Mouse (Mus musculus): ENCODE results near the gene B4galnt4. TPM values are rescaled to one million over a fixed set of nuclear protein-coding genes. Genes with fewer than 3 reads are reported as not detected.

The B4galnt4 gene
- polyA plus RNA-seq (2021; fragmentation: Nextera tagmentation) = 19.2 and 19.7 TPM in 2 replicates
- long read RNA-seq, experiment 1, partial matches to known transcripts = 35 of 43 reads
- long read RNA-seq, experiment 1, other reads (novel, unspliced or antisense) = 6 of 43 reads
- long read RNA-seq, experiment 2, partial matches to known transcripts = 23 of 27 reads
- long read RNA-seq, experiment 2, other reads (novel, unspliced or antisense) = 4 of 27 reads

GRCm38 (mm10) chr7:141060426-141061242, at the start of gene B4galnt4:
Gene B4galnt4, plus strand, starts transcription at chr7:141061104.

GRCm38 (mm10) chr7:141017824-141018223, 43.1 kb upstream of the B4galnt4 start, which contains the start of gene Ifitm6:
Gene Ifitm6, minus strand, starts transcription at chr7:141017924.

GRCm38 (mm10) chr7:141028831-141029230, 32.1 kb upstream of the B4galnt4 start, which contains the start of gene Gm17387:
Gene Gm17387, plus strand, starts transcription at chr7:141029131.

GRCm38 (mm10) chr7:141077841-141078240, 16.9 kb downstream of the B4galnt4 start, which contains the start of gene Pkp3:
Gene Pkp3, plus strand, starts transcription at chr7:141078218.

GRCm38 (mm10) chr7:141099911-141100691, 39.2 kb downstream of the B4galnt4 start, which contains the start of gene Sigirr:
Gene Sigirr, minus strand, starts transcription at chr7:141100572.

GRCm38 (mm10) chr7:141117636-141118035, 56.7 kb downstream of the B4galnt4 start, which contains the start of gene Ano9:
Gene Ano9, minus strand, starts transcription at chr7:141117806.

Other genes with a start within 250 kb of the B4galnt4 start
- gene Zfp941, start 238.9 kb upstream of the B4galnt4 start, polyA plus RNA-seq (2021; fragmentation: Nextera tagmentation) = 12.4 and 16.1 TPM in 2 replicates
- 5.4 and 7.9 TPM in 2 replicates for gene Urah, start 226.1 kb upstream of the B4galnt4 start, polyA plus RNA-seq (2021; fragmentation: Nextera tagmentation)
- gene Scgb1c1, start 215.6 kb upstream of the B4galnt4 start, polyA plus RNA-seq (2021; fragmentation: Nextera tagmentation) = not detected in 2 replicates
- gene Odf3, start 213.3 kb upstream of the B4galnt4 start, polyA plus RNA-seq (2021; fragmentation: Nextera tagmentation) = 0.09 TPM in 1 of 2 replicates, not detected in the other
- 0.92 TPM in 1 of 2 replicates, not detected in the other for gene Gm45785, start 204.8 kb upstream of the B4galnt4 start, polyA plus RNA-seq (2021; fragmentation: Nextera tagmentation)
- gene Ric8a, start 204.1 kb upstream of the B4galnt4 start, polyA plus RNA-seq (2021; fragmentation: Nextera tagmentation) = 48.8 and 56.4 TPM in 2 replicates
- gene Bet1l, start 203.5 kb upstream of the B4galnt4 start, polyA plus RNA-seq (2021; fragmentation: Nextera tagmentation) = 76.3 and 90.2 TPM in 2 replicates
- 90.3 and 118 TPM in 2 replicates for gene Psmd13, start 179.1 kb upstream of the B4galnt4 start, polyA plus RNA-seq (2021; fragmentation: Nextera tagmentation)
- gene Sirt3, start 178.8 kb upstream of the B4galnt4 start, polyA plus RNA-seq (2021; fragmentation: Nextera tagmentation) = 125 and 147 TPM in 2 replicates
- gene Cox8b, start 160.7 kb upstream of the B4galnt4 start, polyA plus RNA-seq (2021; fragmentation: Nextera tagmentation) = 1.3 and 2.4 TPM in 2 replicates
- gene Nlrp6, start 140.2 kb upstream of the B4galnt4 start, polyA plus RNA-seq (2021; fragmentation: Nextera tagmentation) = 0.38 and 0.43 TPM in 2 replicates
- gene Pgghg, start 119.7 kb upstream of the B4galnt4 start, polyA plus RNA-seq (2021; fragmentation: Nextera tagmentation) = 2.2 and 2.3 TPM in 2 replicates
- not detected in 2 replicates for gene Ifitm5, start 110.8 kb upstream of the B4galnt4 start, polyA plus RNA-seq (2021; fragmentation: Nextera tagmentation)
- not detected in 2 replicates for gene Gm45717, start 105.2 kb upstream of the B4galnt4 start, polyA plus RNA-seq (2021; fragmentation: Nextera tagmentation)
- gene Ifitm2, start 105.1 kb upstream of the B4galnt4 start, polyA plus RNA-seq (2021; fragmentation: Nextera tagmentation) = 41.1 and 49.4 TPM in 2 replicates
- 6.8 and 8.0 TPM in 2 replicates for gene Ifitm1, start 93.9 kb upstream of the B4galnt4 start, polyA plus RNA-seq (2021; fragmentation: Nextera tagmentation)
- 54.3 and 69.5 TPM in 2 replicates for gene Ifitm3, start 50.3 kb upstream of the B4galnt4 start, polyA plus RNA-seq (2021; fragmentation: Nextera tagmentation)
- gene Ifitm6, start 43.2 kb upstream of the B4galnt4 start, polyA plus RNA-seq (2021; fragmentation: Nextera tagmentation) = 0.44 and 1.1 TPM in 2 replicates
- gene Gm17387, start 32.0 kb upstream of the B4galnt4 start, polyA plus RNA-seq (2021; fragmentation: Nextera tagmentation) = not detected in 2 replicates
- 0.23 TPM in 1 of 2 replicates, not detected in the other for gene Pkp3, start 17.1 kb downstream of the B4galnt4 start, polyA plus RNA-seq (2021; fragmentation: Nextera tagmentation)
- 2.1 TPM in 2 replicates for gene Sigirr, start 39.5 kb downstream of the B4galnt4 start, polyA plus RNA-seq (2021; fragmentation: Nextera tagmentation)
- gene Ano9, start 56.7 kb downstream of the B4galnt4 start, polyA plus RNA-seq (2021; fragmentation: Nextera tagmentation) = not detected in 2 replicates
- gene Ptdss2, start 61.3 kb downstream of the B4galnt4 start, polyA plus RNA-seq (2021; fragmentation: Nextera tagmentation) = 33.2 and 42.7 TPM in 2 replicates
- 51.2 and 65.7 TPM in 2 replicates for gene Rnh1, start 111.8 kb downstream of the B4galnt4 start, polyA plus RNA-seq (2021; fragmentation: Nextera tagmentation)
- 68.2 and 284 TPM in 2 replicates for gene Hras, start 132.9 kb downstream of the B4galnt4 start, polyA plus RNA-seq (2021; fragmentation: Nextera tagmentation)
- gene Lrrc56, start 133.1 kb downstream of the B4galnt4 start, polyA plus RNA-seq (2021; fragmentation: Nextera tagmentation) = 3.4 and 3.9 TPM in 2 replicates
- gene Lmntd2, start 153.0 kb downstream of the B4galnt4 start, polyA plus RNA-seq (2021; fragmentation: Nextera tagmentation) = not detected in 2 replicates
- gene Rassf7, start 154.8 kb downstream of the B4galnt4 start, polyA plus RNA-seq (2021; fragmentation: Nextera tagmentation) = 1.9 and 2.6 TPM in 2 replicates
- gene Phrf1, start 167.7 kb downstream of the B4galnt4 start, polyA plus RNA-seq (2021; fragmentation: Nextera tagmentation) = 17.9 and 20.5 TPM in 2 replicates
- 2.1 and 4.0 TPM in 2 replicates for gene Irf7, start 205.4 kb downstream of the B4galnt4 start, polyA plus RNA-seq (2021; fragmentation: Nextera tagmentation)
- not detected in 2 replicates for gene Cdhr5, start 215.7 kb downstream of the B4galnt4 start, polyA plus RNA-seq (2021; fragmentation: Nextera tagmentation)
- gene Sct, start 218.0 kb downstream of the B4galnt4 start, polyA plus RNA-seq (2021; fragmentation: Nextera tagmentation) = 0.45 and 0.78 TPM in 2 replicates
- gene Drd4, start 230.9 kb downstream of the B4galnt4 start, polyA plus RNA-seq (2021; fragmentation: Nextera tagmentation) = 0.55 and 0.61 TPM in 2 replicates

All from left cerebral cortex, adult 6 months (tissue).